Mouse (Mus musculus): ENCODE data around the gene Rprd1b.

The Rprd1b gene

GRCm38 (mm10) chr2:158175433-158175832 lies 147.1 kb downstream of the Rprd1b start:
- DNase-seq (ENCODE audit: low read depth): no peak

DNA sequence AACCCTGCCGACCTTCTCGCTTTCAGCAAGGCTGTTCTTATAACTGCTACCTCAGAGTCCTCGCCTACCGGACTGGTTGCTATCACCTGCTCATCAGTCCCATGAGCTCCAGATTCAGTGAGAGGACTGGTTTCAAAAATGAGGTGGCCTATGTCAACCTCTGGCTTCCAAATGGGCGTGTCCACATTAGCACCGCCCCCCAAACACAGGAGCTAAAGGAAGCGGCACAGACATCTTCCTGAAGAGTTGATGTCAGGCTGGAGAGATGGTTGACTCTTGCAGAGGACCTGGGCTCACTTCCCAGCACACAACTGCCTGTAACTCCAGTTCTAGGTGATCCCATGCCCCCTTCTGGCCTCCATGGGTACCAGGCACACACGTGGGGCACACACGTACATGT lies 148.5 kb downstream of the Rprd1b start:
- no peak for DNase-seq (ENCODE audit: low read depth)

GRCm38 (mm10) chr2:158177574-158177973 lies 149.3 kb downstream of the Rprd1b start:
- DNase-seq (ENCODE audit: low read depth): no peak

- DNase-seq (ENCODE audit: low read depth): no peak
Measured at GRCm38 (mm10) chr2:158178139-158178538, 149.8 kb downstream of the Rprd1b start.

GRCm38 (mm10) chr2:158178696-158179369 lies 150.5 kb downstream of the Rprd1b start:
- peak; percentile 67 for DNase-seq (ENCODE audit: low read depth)

- DNase-seq (ENCODE audit: low read depth): no peak
Measured at GRCm38 (mm10) chr2:158179370-158180111, 151.2 kb downstream of the Rprd1b start.

DNA sequence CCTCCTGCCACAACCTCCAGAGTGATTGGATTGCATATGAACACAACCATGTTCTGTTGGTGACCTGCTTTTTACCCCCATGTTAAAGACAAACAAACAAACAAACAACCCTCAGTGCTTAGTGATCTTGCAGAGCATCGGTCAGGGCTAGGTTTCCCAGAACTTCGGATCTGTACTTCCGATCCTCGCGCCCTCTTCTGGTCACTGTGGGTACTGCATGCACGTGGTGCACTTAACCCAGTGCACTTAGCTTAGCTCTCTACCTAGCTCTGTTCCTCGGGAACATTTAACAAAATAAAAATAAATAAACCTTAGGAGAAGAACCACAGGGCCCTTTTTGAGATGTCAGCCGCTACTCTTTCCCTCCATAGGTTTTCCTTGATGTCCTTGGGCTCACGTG lies 152.5 kb downstream of the Rprd1b start:
- peak; percentile 66 for DNase-seq (ENCODE audit: low read depth)

All from induced T-regulatory cell, adult 2 months (primary cell).